Mouse (Mus musculus) embryo, embryonic 11.5 days (tissue): Measurements from ENCODE around the gene Armc3.
"Not testable (repeated sequence)": the region's sequence is repeated elsewhere in the genome, so short reads cannot be mapped to it uniquely, and the experiment has no call there.

Source experiments
- DNase-seq: peaks from one replicate; pipeline ENCODE4 v3.0.0-alpha.2; 2012; ENCODE audit warnings: low read depth, low spot score

Gene Armc3

GRCm38 (mm10) chr2:19274583-19274982 lies 75.5 kb downstream of the Armc3 start:
- no peak for DNase-seq

DNA sequence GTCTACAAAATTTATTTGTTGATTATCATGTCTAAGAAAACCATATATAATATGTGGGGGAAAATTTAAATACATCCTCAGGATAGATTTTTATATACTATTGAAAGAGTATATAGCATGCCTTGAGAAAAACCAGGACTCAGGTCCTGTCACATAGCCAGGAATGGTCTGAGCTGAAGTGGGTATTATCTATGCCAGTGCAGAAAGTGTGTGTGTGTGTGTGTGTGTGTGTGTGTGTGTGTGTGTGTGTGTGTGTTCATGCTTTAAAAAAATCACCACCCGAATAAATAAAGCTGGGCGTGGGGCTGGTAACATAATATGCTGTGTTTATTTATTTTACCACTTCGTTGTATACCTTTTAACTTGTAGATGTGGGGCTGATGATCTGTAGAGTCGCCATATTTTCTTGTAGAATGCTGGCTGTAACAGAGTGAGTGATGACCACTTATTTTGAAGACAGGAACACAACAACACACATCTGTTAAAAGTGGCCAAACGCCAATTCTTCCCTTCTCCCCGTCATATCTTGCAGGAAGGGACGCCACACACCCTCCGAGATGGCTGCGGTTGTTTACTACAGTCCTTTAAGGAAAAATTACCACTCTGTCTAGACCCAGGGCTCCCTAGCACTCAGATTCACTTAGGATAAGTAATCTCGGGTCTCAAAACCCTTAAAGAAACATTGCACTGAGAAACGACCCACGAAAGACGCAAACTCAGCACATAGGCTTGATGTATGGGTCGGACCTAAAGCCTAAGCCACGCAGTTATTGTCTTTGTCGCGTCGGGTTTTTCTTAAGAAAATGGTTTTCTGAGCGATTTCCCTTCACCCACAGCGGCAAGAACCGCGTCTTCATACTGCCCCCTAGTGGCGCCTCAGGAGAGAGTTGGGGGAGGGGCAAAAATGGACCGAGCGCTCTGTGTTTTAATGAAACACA lies 76.8 kb downstream of the Armc3 start:
- DNase-seq: peak; percentile 67

DNA sequence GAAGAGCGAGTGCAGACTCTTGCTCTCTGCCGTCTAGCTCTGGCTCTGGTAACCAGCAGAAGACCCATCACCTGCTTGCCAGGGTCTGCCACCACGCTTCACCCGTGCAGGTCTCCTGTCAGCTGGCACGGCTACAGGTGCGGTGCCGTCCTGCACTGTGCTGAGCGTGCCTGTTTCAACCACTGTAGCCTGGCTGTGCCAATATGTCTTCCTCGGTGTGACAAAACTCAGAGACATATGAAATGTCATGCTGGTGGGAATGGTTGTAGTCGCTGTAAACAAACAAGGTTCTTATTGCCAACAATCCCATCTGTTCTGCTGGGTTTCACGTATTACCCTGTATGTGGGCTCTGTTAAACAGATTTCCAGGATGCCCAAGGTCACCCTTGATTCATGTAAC lies 81.2 kb downstream of the Armc3 start:
- no peak for DNase-seq

DNA sequence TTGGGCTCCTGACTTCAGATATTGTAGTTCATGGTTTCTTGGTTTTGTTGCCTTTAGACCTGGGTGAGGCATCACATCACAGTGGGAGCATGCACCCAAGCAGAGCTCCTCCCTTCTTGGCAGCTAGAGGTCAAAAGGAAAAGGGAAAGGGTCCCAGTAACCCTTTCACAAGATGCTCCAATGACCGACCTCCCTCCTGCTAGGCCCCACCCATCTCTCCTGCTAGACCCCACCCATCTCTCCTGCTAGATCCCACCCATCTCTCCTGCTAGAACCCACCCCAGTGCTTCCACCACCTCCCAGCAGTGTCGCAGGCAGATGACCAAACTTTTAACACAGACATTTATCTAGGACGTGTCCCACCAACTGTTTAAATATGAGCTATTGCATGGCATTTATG lies 93.3 kb downstream of the Armc3 start:
- DNase-seq: no peak

GRCm38 (mm10) chr2:19300345-19301089 lies 101.4 kb downstream of the Armc3 start:
- no peak for DNase-seq

GRCm38 (mm10) chr2:19301251-19301650 lies 102.1 kb downstream of the Armc3 start:
- DNase-seq: no peak

DNA sequence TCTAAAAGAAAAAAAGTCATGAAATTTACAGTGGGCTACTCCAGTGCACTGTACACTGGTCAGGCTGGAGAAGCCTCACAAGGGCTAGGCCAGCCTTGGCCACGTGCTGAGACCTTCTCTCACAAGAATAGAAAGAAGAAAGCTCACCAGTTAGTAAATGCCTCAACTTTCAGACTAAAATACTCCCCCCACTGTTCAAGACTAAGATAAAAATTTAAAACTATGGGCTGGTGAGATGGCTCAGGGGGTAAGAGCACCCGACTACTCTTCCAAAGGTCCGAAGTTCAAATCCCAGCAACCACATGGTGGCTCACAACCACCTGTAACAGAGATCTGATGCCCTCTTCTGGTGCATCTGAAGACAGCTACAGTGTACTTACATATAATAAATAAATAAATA lies 104.0 kb downstream of the Armc3 start:
- DNase-seq: not testable (repeated sequence)

DNA sequence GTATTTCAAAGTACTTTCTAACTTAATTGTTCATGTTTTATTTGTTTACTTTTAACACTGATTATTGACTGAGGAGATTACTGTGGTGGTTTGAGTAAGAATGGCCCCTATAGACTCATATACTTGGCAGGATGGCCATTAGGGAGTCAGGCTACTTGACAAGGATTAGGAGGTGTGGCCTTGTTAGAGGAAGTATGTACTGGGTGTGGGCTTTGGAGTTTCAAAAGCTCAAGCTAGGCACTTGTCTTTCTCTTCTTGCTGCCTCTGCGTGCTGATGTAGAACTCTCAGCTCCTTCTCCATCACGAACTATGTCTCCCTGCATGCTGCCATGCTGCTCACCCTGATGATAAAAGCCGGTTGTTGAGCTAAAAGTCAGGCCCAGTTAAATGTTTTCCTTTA lies 111.4 kb downstream of the Armc3 start:
- no peak for DNase-seq

- DNase-seq: no peak
Measured at GRCm38 (mm10) chr2:19316056-19316455, 117.0 kb downstream of the Armc3 start.

DNA sequence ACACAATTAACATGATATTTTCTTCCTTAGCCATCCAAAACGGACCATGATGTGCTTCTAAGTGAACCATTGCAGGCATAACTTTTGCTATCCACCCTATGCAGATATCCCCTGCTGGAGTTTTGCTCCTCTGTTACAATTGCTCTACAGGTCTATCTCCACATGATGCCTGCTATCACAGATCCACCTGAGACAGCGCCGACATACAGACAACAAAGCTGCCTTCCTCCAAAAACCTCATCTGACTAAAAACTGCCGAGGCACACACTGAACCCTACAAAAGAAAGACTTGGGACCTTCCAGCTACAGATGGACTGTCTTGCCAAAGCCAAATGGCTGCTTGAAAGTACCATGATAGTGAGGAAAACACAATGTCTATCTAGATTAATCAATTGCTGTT lies 117.6 kb downstream of the Armc3 start:
- no peak for DNase-seq

- DNase-seq: not testable (repeated sequence)
Measured at GRCm38 (mm10) chr2:19317151-19317812, 118.2 kb downstream of the Armc3 start.

DNA sequence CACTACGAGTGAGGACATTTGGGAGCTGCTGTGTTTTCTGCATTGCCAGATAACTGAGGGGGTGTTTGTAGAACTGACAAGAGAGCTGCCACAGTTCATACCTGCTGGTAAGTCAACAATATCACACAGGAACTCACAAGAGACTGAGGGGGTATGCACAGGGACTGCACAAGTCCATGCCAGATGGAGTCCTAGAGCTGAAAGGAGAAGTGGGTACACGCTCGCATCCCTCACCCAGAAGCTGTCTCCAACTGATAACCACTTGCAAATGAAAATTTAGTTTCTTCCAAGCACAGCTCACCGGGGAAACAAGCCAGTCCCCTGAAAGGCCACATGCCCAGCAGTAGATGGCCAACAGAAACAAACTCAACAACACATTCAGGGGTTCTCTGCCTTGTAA lies 119.4 kb downstream of the Armc3 start:
- DNase-seq: no peak

DNA sequence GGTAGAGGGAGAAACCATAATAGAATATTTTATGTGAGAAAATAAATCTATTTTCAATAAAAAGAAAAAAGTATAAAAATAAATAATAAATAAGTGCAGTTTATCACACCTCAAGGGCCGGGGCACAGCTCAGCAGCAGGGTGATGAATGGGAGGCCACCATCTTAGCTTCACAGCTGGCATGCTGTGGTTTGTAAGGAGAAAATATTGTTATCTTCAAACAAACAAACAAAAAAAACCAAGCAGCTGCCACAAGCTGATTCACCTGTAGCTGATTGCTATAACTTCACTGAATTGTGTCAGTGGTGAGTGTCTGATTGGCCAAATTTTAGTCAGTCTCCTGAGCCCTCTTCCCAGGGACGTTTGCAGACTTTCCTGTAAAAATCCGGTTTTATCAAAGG lies 120.2 kb downstream of the Armc3 start:
- no peak for DNase-seq

- DNase-seq: no peak
Measured at GRCm38 (mm10) chr2:19322448-19322847, 123.3 kb downstream of the Armc3 start.

DNA sequence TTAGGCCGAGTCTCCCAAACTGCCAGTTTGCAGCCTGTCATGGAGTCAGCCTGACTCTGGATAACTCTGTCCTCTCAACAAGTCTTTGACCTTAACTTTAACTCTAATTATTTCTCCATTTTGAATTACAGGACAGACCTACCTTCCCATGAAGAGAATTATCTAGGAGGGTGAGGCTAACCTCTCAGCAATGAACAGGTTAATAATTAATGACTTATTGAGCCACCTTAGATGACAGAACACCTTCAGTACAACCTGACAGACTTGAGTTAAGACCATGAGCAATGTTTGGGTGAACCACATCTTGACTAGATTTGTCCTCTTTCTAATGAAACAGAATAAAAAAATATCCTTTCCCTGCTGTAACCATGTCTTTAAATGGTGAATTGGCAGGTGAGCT lies 127.3 kb downstream of the Armc3 start:
- DNase-seq: no peak

- DNase-seq: no peak
Measured at GRCm38 (mm10) chr2:19327811-19328210, 128.7 kb downstream of the Armc3 start.

DNA sequence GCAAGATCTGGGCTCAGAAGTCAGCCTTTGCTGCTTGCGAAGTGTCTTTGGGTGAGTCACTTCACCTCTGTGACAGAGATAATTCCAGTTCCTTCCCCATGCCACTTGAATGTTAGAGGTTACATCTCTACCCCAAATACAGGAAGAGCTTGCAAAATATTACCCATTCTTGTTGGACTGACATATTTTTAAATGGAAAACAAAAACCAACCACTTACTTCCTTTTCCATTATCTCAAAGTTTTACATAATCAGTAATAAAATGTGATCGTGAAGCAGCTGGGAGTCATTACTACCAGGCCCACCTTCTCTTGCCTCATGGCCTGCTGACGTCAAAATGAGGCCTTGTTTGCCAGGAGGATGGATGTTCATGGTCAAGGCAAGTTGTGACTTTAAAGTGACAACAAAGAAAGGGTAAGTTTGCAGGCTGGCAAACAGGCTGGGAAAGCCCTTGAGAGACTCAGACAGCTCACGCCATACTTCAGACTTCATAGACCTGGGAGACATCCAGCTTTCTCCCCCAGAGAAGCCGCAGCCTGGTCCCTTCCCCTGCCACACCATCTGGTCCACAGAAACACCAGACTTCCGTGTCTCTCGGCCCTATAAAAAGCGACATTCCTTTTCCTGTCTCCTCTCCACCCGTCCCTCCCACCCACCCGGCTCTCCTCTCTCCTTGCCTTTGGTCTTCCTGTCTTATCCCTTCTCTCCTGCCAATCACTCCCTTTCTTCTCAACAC lies 145.0 kb downstream of the Armc3 start:
- DNase-seq: no peak

DNA sequence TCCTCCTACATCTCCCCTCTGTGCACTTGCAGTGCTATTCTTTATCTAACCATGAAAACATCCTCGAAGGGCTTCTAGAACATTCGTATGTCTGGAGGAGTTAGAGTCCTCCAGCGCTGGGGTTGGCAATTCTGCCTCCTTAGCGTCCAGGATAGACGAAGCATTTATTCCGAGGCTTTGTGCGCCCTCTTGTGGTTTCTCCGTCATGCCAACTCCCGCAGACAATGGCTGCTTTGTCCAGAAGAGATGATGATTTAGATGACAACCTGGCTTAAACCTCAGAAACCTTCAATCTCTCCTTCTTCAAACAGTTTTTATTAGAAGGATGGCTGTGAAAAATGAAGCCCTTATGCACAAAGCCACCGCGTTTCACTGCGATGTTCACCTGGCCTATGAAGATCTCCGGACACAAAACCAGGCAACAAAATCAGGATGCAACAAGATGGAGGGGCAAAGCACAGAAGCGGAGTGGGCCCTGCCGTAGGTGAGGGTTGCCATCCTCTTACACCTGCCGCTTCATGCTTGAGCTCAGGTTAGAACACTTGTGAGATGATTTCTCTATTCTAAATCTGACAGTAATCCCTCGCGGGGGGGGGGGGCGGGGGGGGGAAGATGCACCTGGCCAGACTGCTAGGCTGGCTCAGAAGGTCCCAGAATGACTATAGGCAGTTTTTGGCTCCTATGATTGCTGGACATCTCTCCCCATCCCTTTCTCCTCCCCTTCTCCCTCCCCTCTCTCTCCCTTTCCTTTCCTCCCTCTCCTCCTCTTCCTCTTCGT lies 145.7 kb downstream of the Armc3 start:
- DNase-seq: peak; percentile 78

- DNase-seq: no peak
Measured at GRCm38 (mm10) chr2:19345414-19345964, 146.4 kb downstream of the Armc3 start.

GRCm38 (mm10) chr2:19348454-19348853 lies 149.4 kb downstream of the Armc3 start:
- no peak for DNase-seq
